Mouse (Mus musculus) megakaryocyte, embryonic 14.5 days (primary cell): ENCODE results near the gene Mapkapk5.

ENCODE experiments used
- FLI1 ChIP-seq: IDR thresholded peaks from 2 replicates; pipeline ENCODE4 v1.6.1; 2012; ENCODE audit warnings: low read length, inconsistent platforms, mixed read lengths
- GATA1 ChIP-seq: IDR thresholded peaks from 3 replicates; pipeline ENCODE4 v1.6.1; 2012; ENCODE audit warnings: mixed read lengths, low read length, inconsistent platforms, borderline replicate concordance

DNA sequence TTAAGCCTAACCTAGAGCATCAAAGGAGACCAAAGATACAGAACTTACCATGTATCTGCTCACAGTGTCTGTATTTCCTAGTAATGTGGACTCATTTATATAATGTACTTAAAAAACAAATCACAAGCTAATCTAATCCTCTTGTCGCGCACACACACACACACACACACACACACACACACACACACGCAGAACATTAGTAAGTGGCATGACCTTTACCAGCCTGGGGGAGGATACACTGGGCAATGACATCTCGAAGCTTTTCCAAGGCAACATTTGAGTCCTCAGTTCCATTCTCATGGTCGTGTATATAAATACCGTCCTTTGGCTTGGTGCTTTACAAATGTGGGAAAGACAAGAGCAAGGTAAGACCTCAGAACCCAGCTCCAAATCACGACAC lies 19.2 kb downstream of the Mapkapk5 start:
- TF ChIP-seq GATA1, result no peak
- no peak for TF ChIP-seq FLI1
